Mouse (Mus musculus) bone marrow, adult 2 months (tissue): Measurements from ENCODE around the gene Gpat3.

Experiments
- CTCF ChIP-seq: fragments of 200-500 bp; IDR thresholded peaks from 2 replicates; pipeline ENCODE4 v1.5.1; 2011; ENCODE audit warnings: low read length, control low read depth; ENCODE audit not compliant: control insufficient read depth, insufficient read depth
- POLR2A ChIP-seq: fragments of 200-500 bp; IDR thresholded peaks from 2 replicates; pipeline ENCODE4 v1.6.1; 2011; ENCODE audit warnings: low read depth, mild to moderate bottlenecking, control low read depth, low read length, borderline replicate concordance; ENCODE audit not compliant: control insufficient read depth

GRCm38 (mm10) chr5:100877021-100877420 is 31.5 kb downstream of the Gpat3 start:
- TF ChIP-seq POLR2A = no peak
- no peak for TF ChIP-seq CTCF
